Mouse (Mus musculus) lung, embryonic 16.5 days (tissue): ENCODE data around the gene Tlnrd1. TPM values are rescaled to one million over a fixed set of nuclear protein-coding genes. Genes with fewer than 3 reads are reported as not detected.

Source experiments
- polyA plus RNA-seq: library from polyadenylated mRNA; unstranded; fragments of >200 nt; fragmentation: Nextera tagmentation; extraction: Ambion mirVana; gene quantifications from 2 replicates; pipeline ENCODE4 v1.2.1, GENCODE M21; 2015

The Tlnrd1 gene
- polyA plus RNA-seq, 1 experiment from 2014 or later = 10.5 TPM

Other genes with a start within 250 kb of the Tlnrd1 start
- gene Il16, start 138.6 kb downstream of the Tlnrd1 start, polyA plus RNA-seq = 4.5 and 7.3 TPM in 2 replicates
- gene Cfap161, start 89.4 kb downstream of the Tlnrd1 start, polyA plus RNA-seq = 7.4 and 8.4 TPM in 2 replicates
- 118 and 132 TPM in 2 replicates for gene Mesd, start 161 bp upstream of the Tlnrd1 start, polyA plus RNA-seq
- gene Cemip, start 202.2 kb upstream of the Tlnrd1 start, polyA plus RNA-seq = 1.4 and 1.5 TPM in 2 replicates